Mouse (Mus musculus): ENCODE data around the gene Kctd10.

GRCm38 (mm10) chr5:114347005-114347404 lies 33.3 kb downstream of the Kctd10 start:
- no peak for TF ChIP-seq CTCF (IDR thresholded peaks at IDR 0.05; ENCODE audit: low read depth, low read length)
- TF ChIP-seq POLR2AphosphoS5 (IDR thresholded peaks at IDR 0.05; ENCODE audit: insufficient replicate concordance, low read depth, low read length) = no peak

Data from G1E (cell line).